Mouse (Mus musculus) lung, adult 2 months (tissue): Measurements from ENCODE around the gene Ffar1.

Experiments
- CTCF ChIP-seq: fragments of 200-500 bp; IDR thresholded peaks from 2 replicates; pipeline ENCODE4 v1.5.1; 2011; ENCODE audit warnings: mild to moderate bottlenecking, low read length, control low read depth; ENCODE audit not compliant: insufficient read depth
- POLR2A ChIP-seq: fragments of 200-500 bp; IDR thresholded peaks from 2 replicates; pipeline ENCODE4 v1.6.1; 2011; ENCODE audit warnings: low read depth, mild to moderate bottlenecking, control low read depth, low read length, borderline replicate concordance; ENCODE audit errors: extremely low read depth

DNA sequence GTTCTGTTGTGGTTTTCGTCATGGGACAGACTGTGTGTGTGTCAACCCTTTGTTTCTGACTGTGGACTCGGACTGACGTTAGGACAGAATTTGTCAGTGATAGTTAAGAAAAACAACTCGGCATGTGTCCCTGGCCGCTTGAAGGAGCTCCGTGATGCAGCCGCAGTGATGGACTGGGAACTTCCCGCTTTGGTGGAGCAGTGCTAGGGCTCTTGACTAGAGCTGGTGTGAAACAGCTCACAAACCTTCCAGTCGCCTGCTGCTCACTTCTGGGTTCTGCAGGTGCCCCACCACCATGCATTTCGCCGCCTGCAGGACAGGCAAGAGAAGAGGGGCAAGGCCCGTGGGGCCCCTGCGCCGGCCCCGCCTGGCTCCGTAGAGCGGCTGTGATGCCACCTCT lies 29.1 kb downstream of the Ffar1 start:
- TF ChIP-seq CTCF (no peak), POLR2A (no peak)
